Mouse (Mus musculus) B cell, adult (primary cell): ENCODE results near the gene Osbpl11. TPM values are rescaled to one million over a fixed set of nuclear protein-coding genes. Genes with fewer than 3 reads are reported as not detected.

Source experiments
- total RNA-seq: library from RNA; stranded (reverse); gene quantifications from 4 replicates; pipeline ENCODE4 v1.2.4, GENCODE M21; 2023; ENCODE audit not compliant: inconsistent age

Osbpl11 gene
- total RNA-seq: 24.3 to 26.3 TPM (median 25.4 TPM) in 4 replicates

DNA sequence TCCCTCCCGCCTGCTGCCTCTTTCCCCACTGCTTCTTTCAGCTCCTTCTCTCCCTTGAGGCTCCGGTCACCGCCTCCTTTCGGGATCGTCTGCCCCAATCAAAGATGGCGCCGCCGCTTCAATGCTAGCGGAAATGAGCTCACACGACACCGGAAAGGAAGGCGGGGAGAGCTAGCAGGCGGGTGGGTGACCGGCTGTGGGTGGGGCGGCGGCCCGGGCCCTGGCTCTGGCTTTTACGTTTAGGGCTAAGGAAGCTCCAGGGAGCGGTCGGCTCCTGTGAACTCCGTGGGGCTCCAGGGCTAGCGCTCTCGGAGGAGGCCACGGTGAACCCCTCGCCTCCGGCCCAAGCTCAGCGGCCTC, at the start of gene Osbpl11:
Gene Osbpl11 (plus strand): TSS at position 171 of the 360 bp plus-strand sequence.

GRCm38 (mm10) chr16:33251194-33252051, 66.6 kb downstream of the Osbpl11 start, which contains the start of gene Snx4:
Gene Snx4, plus strand, starts transcription at chr16:33251442.

Other genes with a start within 250 kb of the Osbpl11 start
- gene Iqcg, start 128.9 kb upstream of the Osbpl11 start, total RNA-seq: 0.12 to 1.3 TPM (median 0.34 TPM) in 4 replicates
- gene Rpl35a, start 128.6 kb upstream of the Osbpl11 start, total RNA-seq: 1,055 to 1,135 TPM (median 1,069 TPM) in 4 replicates
- 0.96 to 4.0 TPM (median 1.9 TPM) in 4 replicates for gene Lmln, start 122.5 kb upstream of the Osbpl11 start, total RNA-seq
- gene Snx4, start 66.4 kb downstream of the Osbpl11 start, total RNA-seq: 43.9 to 55.4 TPM (median 50.8 TPM) in 4 replicates
- 72.7 to 81.5 TPM (median 74.5 TPM) in 4 replicates for gene Zfp148, start 195.8 kb downstream of the Osbpl11 start, total RNA-seq